Mouse (Mus musculus) adipocyte (in vitro differentiated cells): Measurements from ENCODE around the gene Porcn.

Experiments
- DNase-seq: peaks from one replicate; pipeline ENCODE4 v3.0.0-alpha.2; 2016; ENCODE audit warnings: low spot score

Gene Porcn

GRCm38 (mm10) chrX:8206015-8206693 is at the start of gene Porcn:
Gene Porcn (minus strand): TSS chrX:8206525.
- DNase-seq: peak; percentile 71

- DNase-seq: no peak
These were observed 49.5 kb upstream of the Porcn start for GRCm38 (mm10) chrX:8255807-8256206.

GRCm38 (mm10) chrX:8253711-8254110 is 47.4 kb upstream of the Porcn start:
- no peak for DNase-seq

- peak; percentile 92 for DNase-seq
These were observed 46.3 kb upstream of the Porcn start, which contains the start of gene Ftsj1 for GRCm38 (mm10) chrX:8252334-8253285. Gene Ftsj1 (minus strand): TSS chrX:8252406.

GRCm38 (mm10) chrX:8251789-8252333 is 45.5 kb upstream of the Porcn start:
- no peak for DNase-seq

- no peak for DNase-seq
These were observed 42.3 kb upstream of the Porcn start for GRCm38 (mm10) chrX:8248542-8249120.

GRCm38 (mm10) chrX:8247680-8248079 is 41.4 kb upstream of the Porcn start:
- DNase-seq: no peak

GRCm38 (mm10) chrX:8238804-8239395 is 32.6 kb upstream of the Porcn start:
- DNase-seq: no peak

GRCm38 (mm10) chrX:8236704-8237103 is 30.4 kb upstream of the Porcn start:
- DNase-seq: peak; percentile 25

GRCm38 (mm10) chrX:8233602-8234001 is 27.3 kb upstream of the Porcn start:
- DNase-seq: no peak

- no peak for DNase-seq
These were observed 23.9 kb upstream of the Porcn start for GRCm38 (mm10) chrX:8230272-8230671.

GRCm38 (mm10) chrX:8223473-8223872 is 17.1 kb upstream of the Porcn start:
- no peak for DNase-seq

- peak; percentile 84 for DNase-seq
These were observed 16.5 kb upstream of the Porcn start for GRCm38 (mm10) chrX:8222678-8223421.

GRCm38 (mm10) chrX:8222296-8222677 is 16.0 kb upstream of the Porcn start:
- DNase-seq: peak; percentile 45

GRCm38 (mm10) chrX:8219651-8220050 is 13.3 kb upstream of the Porcn start:
- no peak for DNase-seq

GRCm38 (mm10) chrX:8218114-8218513 is 11.8 kb upstream of the Porcn start:
- DNase-seq: no peak

- DNase-seq: no peak
These were observed 11.1 kb upstream of the Porcn start for GRCm38 (mm10) chrX:8217383-8217782.

- no peak for DNase-seq
These were observed 5.3 kb upstream of the Porcn start for GRCm38 (mm10) chrX:8211490-8212207.

- DNase-seq: no peak
These were observed 3.4 kb upstream of the Porcn start for GRCm38 (mm10) chrX:8209720-8210119.

- no peak for DNase-seq
These were observed 899 bp upstream of the Porcn start for GRCm38 (mm10) chrX:8207224-8207623.
